Mouse (Mus musculus): ENCODE data around the gene Cebpe.

GRCm38 (mm10) chr14:54756382-54756781 is 44.4 kb upstream of the Cebpe start:
- TF ChIP-seq POLR2A (IDR thresholded peaks at IDR 0.05; ENCODE audit: extremely low read depth, insufficient read depth, low read length) = no peak
- no peak for TF ChIP-seq CTCF (IDR thresholded peaks at IDR 0.05; ENCODE audit: low read depth, low read length)
